Mouse (Mus musculus) A20 (cell line): ENCODE data around the gene Olfr1340.

Experiments
- DNase-seq: peaks from one replicate; pipeline ENCODE4 v3.0.0-alpha.2; 2011; ENCODE audit warnings: low read depth, low spot score

The Olfr1340 gene

GRCm38 (mm10) chr4:118719838-118720237 lies at the start of gene Olfr1340:
Gene Olfr1340 (plus strand): TSS chr4:118720138.
- DNase-seq = no peak

GRCm38 (mm10) chr4:118687086-118687485 lies 32.9 kb upstream of the Olfr1340 start:
- no peak for DNase-seq

- DNase-seq = peak; percentile 23
Measured at GRCm38 (mm10) chr4:118692412-118692973, 27.4 kb upstream of the Olfr1340 start, which contains the start of gene Olfr1342. Gene Olfr1342 (minus strand): TSS chr4:118692756.

- no peak for DNase-seq
Measured at GRCm38 (mm10) chr4:118693812-118694211, 26.1 kb upstream of the Olfr1340 start.

GRCm38 (mm10) chr4:118703223-118703622 lies 16.7 kb upstream of the Olfr1340 start, which contains the start of gene Olfr1341:
Gene Olfr1341 (plus strand): TSS chr4:118703523.
- DNase-seq = no peak

- no peak for DNase-seq
Measured at GRCm38 (mm10) chr4:118708086-118708485, 11.9 kb upstream of the Olfr1340 start.

GRCm38 (mm10) chr4:118711656-118712055 lies 8.3 kb upstream of the Olfr1340 start:
- no peak for DNase-seq

- DNase-seq = peak; percentile 36
Measured at GRCm38 (mm10) chr4:118721742-118722483, 2.0 kb downstream of the Olfr1340 start.

GRCm38 (mm10) chr4:118731875-118732274 lies 11.9 kb downstream of the Olfr1340 start, which contains the start of gene Olfr1339:
Gene Olfr1339 (plus strand): TSS chr4:118732175.
- DNase-seq = no peak

GRCm38 (mm10) chr4:118739574-118739973 lies 19.6 kb downstream of the Olfr1340 start:
- DNase-seq = no peak

- no peak for DNase-seq
Measured at GRCm38 (mm10) chr4:118740988-118741698, 21.2 kb downstream of the Olfr1340 start.

GRCm38 (mm10) chr4:118741881-118742280 lies 21.9 kb downstream of the Olfr1340 start:
- no peak for DNase-seq

- no peak for DNase-seq
Measured at GRCm38 (mm10) chr4:118758637-118759036, 38.7 kb downstream of the Olfr1340 start, which contains the start of gene Olfr1338. Gene Olfr1338 (minus strand): TSS chr4:118758737.
